Mouse (Mus musculus): Measurements from ENCODE around the gene Ndufaf8. TPM values are rescaled to one million over a fixed set of nuclear protein-coding genes. Genes with fewer than 3 reads are reported as not detected.

The Ndufaf8 gene
- polyA plus RNA-seq, 1 experiment from 2014 or later = 83.4 TPM

DNA sequence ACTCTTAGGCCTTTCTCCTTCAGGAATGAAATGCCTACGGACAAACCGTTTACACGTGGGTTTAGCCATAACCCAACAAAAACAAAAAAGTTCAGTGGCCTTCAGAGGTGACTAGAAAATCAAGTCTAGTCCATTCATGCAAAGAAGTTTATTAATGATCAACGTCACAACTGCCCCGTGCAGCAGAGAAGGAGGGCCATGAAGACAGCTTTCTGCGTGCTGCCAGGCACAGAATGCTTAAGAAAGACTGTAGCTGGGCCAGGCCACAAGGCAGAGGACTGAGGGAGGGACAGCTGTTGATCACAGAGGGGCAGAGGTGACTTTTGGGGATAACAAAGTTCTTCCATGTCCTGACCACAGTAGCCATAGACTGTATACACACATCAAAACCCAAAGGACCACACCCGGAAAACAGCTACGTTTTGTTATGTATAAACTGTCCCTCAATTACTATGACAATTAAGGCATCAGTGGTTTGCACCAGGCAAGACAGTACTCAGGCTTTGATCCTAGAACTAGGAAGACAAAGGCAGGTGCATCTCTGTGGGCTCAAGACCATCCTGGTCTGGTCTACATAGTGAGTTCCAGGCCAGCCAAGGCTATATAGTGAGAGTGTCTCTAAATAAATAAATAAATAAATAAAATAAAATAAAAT is 49.6 kb downstream of the Ndufaf8 start:
- no peak for ATAC-seq (replicated peaks; ENCODE audit: insufficient number of reproducible peaks, low FRiP score, low TSS enrichment)
- no peaks in the 10 kb centered on the region for H3K27me3 ChIP-seq (ENCODE audit: control insufficient read depth, insufficient read depth, low read length)
- no peak overlapping the region for H3K9ac ChIP-seq (ENCODE audit: low read depth, low read length)
- peaks cover 28% of the 10 kb centered on the region for H3K4me1 ChIP-seq (ENCODE audit: control insufficient read depth, insufficient read depth, low read length)
- no peak overlapping the region for H3K4me3 ChIP-seq (ENCODE audit: low read depth, low read length)
- no peak overlapping the region for H3K27ac ChIP-seq (ENCODE audit: low read depth, low read length)
- H3K9me3 ChIP-seq (replicated peaks; ENCODE audit: control insufficient read depth, low read length) = no peaks in the 10 kb centered on the region
- H3K4me2 ChIP-seq = no peak overlapping the region
- WGBS (ENCODE audit: insufficient replicate concordance) = 83% methylated on average over 8 of the region's 8 CpGs
- no peaks in the 10 kb centered on the region; the same call in 1 of the 2 replicates for H3K36me3 ChIP-seq (ENCODE audit: control insufficient read depth, insufficient read depth, low read length)

DNA sequence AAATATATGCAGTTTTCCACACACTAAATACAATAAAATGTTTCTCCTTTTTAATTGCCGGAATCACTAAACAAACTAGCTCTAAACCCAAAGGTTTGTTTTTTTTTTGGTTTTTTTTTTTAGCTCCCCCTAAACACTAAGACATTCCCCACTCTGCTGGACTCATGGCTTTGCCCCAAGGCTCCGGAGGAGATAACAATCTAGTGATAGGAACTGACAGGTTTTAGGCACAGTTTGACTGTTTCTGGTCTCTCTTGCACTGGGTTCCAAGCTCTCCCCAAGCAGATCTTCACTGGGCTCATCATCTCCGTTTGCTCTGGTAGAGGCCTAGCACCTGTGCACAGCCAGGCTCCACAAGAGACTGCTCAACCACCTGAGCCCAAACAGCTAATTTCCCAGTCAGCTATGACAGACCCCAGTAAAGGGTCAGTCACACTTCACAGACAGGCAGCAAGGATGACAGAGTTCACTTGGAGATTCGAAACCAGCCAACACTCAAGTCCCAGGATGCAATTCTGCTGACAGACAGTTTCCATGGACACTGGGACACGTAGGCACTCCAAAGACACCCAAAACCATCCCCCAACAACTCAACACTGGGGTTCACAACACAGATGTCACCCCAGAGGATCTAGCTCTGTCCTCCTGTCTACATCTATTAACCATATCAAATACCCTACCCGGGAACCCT is 50.9 kb downstream of the Ndufaf8 start:
- peak overlapping the region; percentile 87; the same call in 1 of the 2 replicates for H3K27ac ChIP-seq (ENCODE audit: low read depth, low read length)
- ATAC-seq (replicated peaks; ENCODE audit: insufficient number of reproducible peaks, low FRiP score, low TSS enrichment) = no peak
- H3K4me2 ChIP-seq = peak overlapping the region; percentile 92
- peaks cover 17% of the 10 kb centered on the region for H3K4me1 ChIP-seq (ENCODE audit: control insufficient read depth, insufficient read depth, low read length)
- no peaks in the 10 kb centered on the region; the same call in 1 of the 2 replicates for H3K36me3 ChIP-seq (ENCODE audit: control insufficient read depth, insufficient read depth, low read length)
- H3K4me3 ChIP-seq (ENCODE audit: low read depth, low read length) = peak overlapping the region; percentile 92
- peak overlapping the region; percentile 86 for H3K9ac ChIP-seq (ENCODE audit: low read depth, low read length)
- WGBS (ENCODE audit: insufficient replicate concordance) = 28% methylated on average over 6 of the region's 6 CpGs
- H3K27me3 ChIP-seq (ENCODE audit: control insufficient read depth, insufficient read depth, low read length) = no peaks in the 10 kb centered on the region
- no peaks in the 10 kb centered on the region for H3K9me3 ChIP-seq (replicated peaks; ENCODE audit: control insufficient read depth, low read length)

Small RNA genes within 50 kb of the gene (microRNA-seq; reads per million reads assigned to microRNA genes)
- not detected for gene Gm25948 (ENCODE audit: borderline number of aligned reads)

Other genes with a start within 250 kb of the Ndufaf8 start
- 63.7 and 66.4 TPM in 2 replicates for gene Chmp6, start 185.5 kb upstream of the Ndufaf8 start, polyA plus RNA-seq (2014; fragmentation: Nextera tagmentation; extraction: Ambion mirVana)
- gene Baiap2, start 156.2 kb upstream of the Ndufaf8 start, polyA plus RNA-seq (2014; fragmentation: Nextera tagmentation; extraction: Ambion mirVana) = 12.8 and 15.4 TPM in 2 replicates
- gene Aatk, start 51.8 kb upstream of the Ndufaf8 start, polyA plus RNA-seq (2014; fragmentation: Nextera tagmentation; extraction: Ambion mirVana) = 0.24 and 0.35 TPM in 2 replicates
- 15.1 and 16.0 TPM in 2 replicates for gene Cep131, start 12.1 kb upstream of the Ndufaf8 start, polyA plus RNA-seq (2014; fragmentation: Nextera tagmentation; extraction: Ambion mirVana)
- 14.6 and 18.9 TPM in 2 replicates for gene Tepsin, start 197 bp upstream of the Ndufaf8 start, polyA plus RNA-seq (2014; fragmentation: Nextera tagmentation; extraction: Ambion mirVana)
- gene Slc38a10, start 52.4 kb downstream of the Ndufaf8 start, polyA plus RNA-seq (2014; fragmentation: Nextera tagmentation; extraction: Ambion mirVana) = 57.5 and 72.0 TPM in 2 replicates
- 7.0 and 9.1 TPM in 2 replicates for gene Bahcc1, start 134.0 kb downstream of the Ndufaf8 start, polyA plus RNA-seq (2014; fragmentation: Nextera tagmentation; extraction: Ambion mirVana)
- 1,448 and 1,508 TPM in 2 replicates for gene Actg1, start 249.6 kb downstream of the Ndufaf8 start, polyA plus RNA-seq (2014; fragmentation: Nextera tagmentation; extraction: Ambion mirVana)